Mouse (Mus musculus) urinary bladder, postnatal 4 days (tissue): ENCODE results near the gene Cptp.

Source experiments
- DNase-seq, 2 experiments: peaks; one replicate each; pipeline ENCODE4 v3.0.0; 2021 to 2022; ENCODE audit warnings: low spot score in 2 of 2

Cptp gene

GRCm38 (mm10) chr4:155841651-155842270 is 27.5 kb downstream of the Cptp start:
- peak in 1 of 2 experiments; percentile 17 for DNase-seq

GRCm38 (mm10) chr4:155841003-155841454 is 28.2 kb downstream of the Cptp start:
- peak in 1 of 2 experiments; percentile 68 for DNase-seq

- peak in 1 of 2 experiments; percentile 25 for DNase-seq
Observed at GRCm38 (mm10) chr4:155840076-155841002, 28.9 kb downstream of the Cptp start.

GRCm38 (mm10) chr4:155839483-155839910 is 29.7 kb downstream of the Cptp start, which contains the start of gene Mxra8:
Gene Mxra8, plus strand, starts transcription at chr4:155839680.
- DNase-seq = peak; percentile 90 to 91

- peak in 1 of 2 experiments; percentile 54 for DNase-seq
Observed at GRCm38 (mm10) chr4:155838187-155839153, 30.8 kb downstream of the Cptp start.

GRCm38 (mm10) chr4:155837404-155838010 is 31.7 kb downstream of the Cptp start:
- peak in 1 of 2 experiments; percentile 24 for DNase-seq

- peak; percentile 81 to 84 for DNase-seq
Observed at GRCm38 (mm10) chr4:155833836-155834235, 35.4 kb downstream of the Cptp start.

- no peak for DNase-seq
Observed at GRCm38 (mm10) chr4:155833234-155833633, 36.0 kb downstream of the Cptp start.

GRCm38 (mm10) chr4:155832321-155832720 is 36.9 kb downstream of the Cptp start:
- no peak for DNase-seq

GRCm38 (mm10) chr4:155831831-155832230 is 37.4 kb downstream of the Cptp start:
- no peak for DNase-seq

GRCm38 (mm10) chr4:155831205-155831766 is 38.0 kb downstream of the Cptp start, which contains the start of gene Aurkaip1:
Gene Aurkaip1, plus strand, starts transcription at chr4:155831272.
- DNase-seq = peak; percentile 94 to 97

GRCm38 (mm10) chr4:155830596-155830995 is 38.6 kb downstream of the Cptp start:
- no peak for DNase-seq

GRCm38 (mm10) chr4:155829866-155830265 is 39.4 kb downstream of the Cptp start:
- DNase-seq = no peak

- no peak for DNase-seq
Observed at GRCm38 (mm10) chr4:155823443-155823842, 45.8 kb downstream of the Cptp start.

GRCm38 (mm10) chr4:155821025-155821424 is 48.2 kb downstream of the Cptp start:
- DNase-seq = no peak

- DNase-seq = no peak
Observed at GRCm38 (mm10) chr4:155817533-155817932, 51.7 kb downstream of the Cptp start.
